In genomic region chr1:51507436-51507835, GRCm38 (mm10) we compare ENCODE assay signal across 26 mouse cellular contexts. TPM values are rescaled to one million over a fixed set of nuclear protein-coding genes. Genes with fewer than 3 reads are reported as not detected.
DNase-seq lines count a peak whose midpoint lies in the region; ATAC-seq and TF ChIP-seq lines count a peak whose summit lies in the region.
"Had no signal": no experiment of that assay in that cellular context is flagged by ENCODE, and none has a peak within 500 bp of the region (broad histone marks: within the 10 kb centered on the region; RNA-seq: fewer than 3 reads in every experiment).

No protein-coding gene starts in this region.

- no peak overlapping the region for H3K4me2 ChIP-seq in heart, postnatal 0 days (ENCODE audit: low read depth, low read length)
- no peak overlapping the region for H3K4me2 ChIP-seq in kidney, embryonic 16.5 days (replicated peaks; ENCODE audit: low read depth, low read length)
- no peak overlapping the region for H3K4me2 ChIP-seq in midbrain, embryonic 11.5 days
- H3K4me2 ChIP-seq: hindbrain, embryonic 13.5 days; limb, embryonic 15.5 days; midbrain, embryonic 15.5 days; neural tube, embryonic 12.5 days had no signal

- H3K9ac ChIP-seq in heart, postnatal 0 days (replicated peaks; ENCODE audit: low read depth, low read length), result no peak overlapping the region
- no peak overlapping the region for H3K9ac ChIP-seq in kidney, embryonic 16.5 days (replicated peaks; ENCODE audit: low read length)
- H3K9ac ChIP-seq in midbrain, embryonic 11.5 days (ENCODE audit: low read length), result no peak overlapping the region
- H3K9ac ChIP-seq: hindbrain, embryonic 13.5 days; limb, embryonic 15.5 days; midbrain, embryonic 15.5 days; neural tube, embryonic 12.5 days had no signal

- no peak for DNase-seq in heart, embryonic 10.5 days (ENCODE audit: low spot score)
- no peak for DNase-seq in heart, postnatal 25 days (ENCODE audit: low spot score)
- DNase-seq in heart, postnatal 0 days (ENCODE audit: low spot score), result no peak
- DNase-seq in heart, postnatal 10 days, result no peak
- peak; percentile 31 to 63 for DNase-seq in kidney, postnatal 25 days
- DNase-seq in midbrain, embryonic 11.5 days (ENCODE audit: low spot score, missing footprints), result no peak
- DNase-seq in layer of hippocampus, postnatal 36 days, result no peak
- DNase-seq: adrenal gland, adult 2 months; cerebellum, adult 11-12 months; gastrocnemius, postnatal 14 days; heart, adult 2 months; left cerebral cortex, postnatal 4 days; lung, postnatal 4 days; right cerebral cortex, postnatal 14 days; spleen, adult 18-20 months had no signal

- ATAC-seq in heart, postnatal 0 days (ENCODE audit: insufficient read depth, low read depth), result no peak
- no peak for ATAC-seq in kidney, embryonic 16.5 days (ENCODE audit: low FRiP score, low TSS enrichment)
- no peak for ATAC-seq in midbrain, embryonic 11.5 days (ENCODE audit: low FRiP score)
- ATAC-seq: CD4-positive, CD25-positive, alpha-beta regulatory T cell, adult 4 months; forebrain, embryonic 16.5 days; inflammation-experienced regulatory T-cells, adult 6 months; midbrain, embryonic 15.5 days; Patski had no signal

- intact Hi-C loops in heart, postnatal 25 days (cut with DNase I), result no loop called here
- intact Hi-C loops in heart, postnatal 10 days (cut with DNase I), result no loop called here

- 75% methylated on average over 5 of the region's 5 CpGs for WGBS in heart, embryonic 10.5 days
- 70% methylated on average over 5 of the region's 5 CpGs for WGBS in heart, postnatal 0 days
- WGBS in kidney, embryonic 16.5 days, result 91% methylated on average over 5 of the region's 5 CpGs
- 84% methylated on average over 5 of the region's 5 CpGs for WGBS in midbrain, embryonic 11.5 days

- H3K4me1 ChIP-seq in heart, embryonic 10.5 days, result peaks cover 34% of the 10 kb centered on the region
- H3K4me1 ChIP-seq in heart, postnatal 0 days (ENCODE audit: control insufficient read depth, insufficient read depth), result peaks cover 17% of the 10 kb centered on the region
- H3K4me1 ChIP-seq in kidney, embryonic 16.5 days (ENCODE audit: insufficient read depth, low read length), result peaks cover 11% of the 10 kb centered on the region
- no peaks in the 10 kb centered on the region for H3K4me1 ChIP-seq in midbrain, embryonic 11.5 days (ENCODE audit: control insufficient read depth, insufficient read depth, low read length)
- H3K4me1 ChIP-seq: hindbrain, embryonic 13.5 days; limb, embryonic 15.5 days; midbrain, embryonic 15.5 days; neural tube, embryonic 12.5 days had no signal

- no peaks in the 10 kb centered on the region for H3K9me3 ChIP-seq in heart, embryonic 10.5 days
- no peaks in the 10 kb centered on the region for H3K9me3 ChIP-seq in heart, postnatal 0 days (replicated peaks; ENCODE audit: control insufficient read depth, low read length)
- no peaks in the 10 kb centered on the region for H3K9me3 ChIP-seq in kidney, embryonic 16.5 days (ENCODE audit: low read length)
- no peaks in the 10 kb centered on the region for H3K9me3 ChIP-seq in midbrain, embryonic 11.5 days (ENCODE audit: control insufficient read depth, low read length)
- H3K9me3 ChIP-seq: embryonic facial prominence, embryonic 10.5 days; forebrain, embryonic 10.5 days; hindbrain, embryonic 13.5 days; limb, embryonic 15.5 days; midbrain, embryonic 15.5 days; neural tube, embryonic 12.5 days had no signal

- no peak for TF ChIP-seq CTCF in heart, postnatal 0 days (IDR thresholded peaks at IDR 0.05; ENCODE audit: low read depth)

- no peak overlapping the region for H3K4me3 ChIP-seq in heart, embryonic 10.5 days
- H3K4me3 ChIP-seq in heart, postnatal 0 days (ENCODE audit: low read depth, low read length), result no peak overlapping the region
- no peak overlapping the region for H3K4me3 ChIP-seq in kidney, embryonic 16.5 days (ENCODE audit: low read length)
- no peak overlapping the region for H3K4me3 ChIP-seq in midbrain, embryonic 11.5 days (ENCODE audit: low read depth, low read length)
- H3K4me3 ChIP-seq: embryonic facial prominence, embryonic 10.5 days; forebrain, embryonic 10.5 days; heart, adult 2 months; hindbrain, embryonic 13.5 days; limb, embryonic 15.5 days; midbrain, embryonic 15.5 days; neural tube, embryonic 12.5 days had no signal

- TF ChIP-seq EP300 in heart, postnatal 0 days (IDR thresholded peaks at IDR 0.05; ENCODE audit: low read depth), result no peak

- H3K27ac ChIP-seq in heart, embryonic 10.5 days, result peak overlapping the region; percentile 47; the same call in 1 of the 2 replicates
- peak overlapping the region; percentile 57 for H3K27ac ChIP-seq in heart, postnatal 0 days (ENCODE audit: low read depth)
- no peak overlapping the region for H3K27ac ChIP-seq in kidney, embryonic 16.5 days (ENCODE audit: low read length)
- H3K27ac ChIP-seq in midbrain, embryonic 11.5 days (ENCODE audit: low read depth, low read length), result no peak overlapping the region
- H3K27ac ChIP-seq: embryonic facial prominence, embryonic 10.5 days; forebrain, embryonic 10.5 days; heart, adult 2 months; hindbrain, embryonic 13.5 days; limb, embryonic 15.5 days; midbrain, embryonic 15.5 days; neural tube, embryonic 12.5 days had no signal

- no peaks in the 10 kb centered on the region for H3K36me3 ChIP-seq in heart, embryonic 10.5 days
- no peaks in the 10 kb centered on the region for H3K36me3 ChIP-seq in heart, postnatal 0 days (replicated peaks; ENCODE audit: control insufficient read depth, insufficient read depth, low read length)
- no peaks in the 10 kb centered on the region for H3K36me3 ChIP-seq in kidney, embryonic 16.5 days (ENCODE audit: insufficient read depth, low read length)
- no peaks in the 10 kb centered on the region for H3K36me3 ChIP-seq in midbrain, embryonic 11.5 days (ENCODE audit: control insufficient read depth, insufficient read depth, low read length)
- H3K36me3 ChIP-seq: embryonic facial prominence, embryonic 10.5 days; forebrain, embryonic 10.5 days; hindbrain, embryonic 13.5 days; limb, embryonic 15.5 days; midbrain, embryonic 15.5 days; neural tube, embryonic 12.5 days had no signal

- no peaks in the 10 kb centered on the region for H3K27me3 ChIP-seq in heart, embryonic 10.5 days (ENCODE audit: insufficient read depth, poor library complexity, severe bottlenecking)
- H3K27me3 ChIP-seq in heart, postnatal 0 days (ENCODE audit: control insufficient read depth, insufficient read depth, low read length), result no peaks in the 10 kb centered on the region
- H3K27me3 ChIP-seq in kidney, embryonic 16.5 days (ENCODE audit: insufficient read depth, low read length), result no peaks in the 10 kb centered on the region
- H3K27me3 ChIP-seq in midbrain, embryonic 11.5 days (ENCODE audit: control insufficient read depth, insufficient read depth, low read length), result no peaks in the 10 kb centered on the region
- H3K27me3 ChIP-seq: hindbrain, embryonic 13.5 days; limb, embryonic 15.5 days; midbrain, embryonic 15.5 days; neural tube, embryonic 12.5 days; Patski had no signal

RNA-seq across cellular contexts. Expression of gene Nabp1, which starts 29.2 kb away (rescaled TPM):
- polyA plus RNA-seq in heart, embryonic 10.5 days (2016; fragmentation: Nextera tagmentation; extraction: Ambion mirVana), result 18.8 and 21.5 TPM in 2 replicates
- total RNA-seq in heart, postnatal 25 days (2021), result 10 to 100 TPM; 33.6 to 37.4 TPM
- 28.9 and 38.3 TPM in 2 replicates for total RNA-seq in heart, postnatal 0 days (2014; rRNA removed; ENCODE audit: low replicate concordance)
- 26.6 and 28.1 TPM in 2 replicates for polyA plus RNA-seq in heart, postnatal 0 days (2015; fragmentation: Nextera tagmentation; extraction: Ambion mirVana)
- total RNA-seq in heart, postnatal 10 days (2021), result 10 to 100 TPM; 33.1 to 36.1 TPM
- 26.0 and 29.3 TPM in 2 replicates for polyA plus RNA-seq in kidney, embryonic 16.5 days (2015; fragmentation: Nextera tagmentation; extraction: Ambion mirVana)
- 8.1 and 9.0 TPM in 2 replicates for polyA plus RNA-seq in midbrain, embryonic 11.5 days (2014; fragmentation: Nextera tagmentation; extraction: Ambion mirVana)
- 10 to 100 TPM; 18.8 to 20.3 TPM for total RNA-seq in layer of hippocampus, postnatal 36 days (2021)

Comparison
In these comparisons a context has a peak if more than half of its experiments do, and no peak if none do; other contexts are left out.
1. DNase-seq: peak in kidney, postnatal 25 days (2 of 2); none in heart, embryonic 10.5 days (single experiment), heart, postnatal 25 days (single experiment), heart, postnatal 0 days (single experiment), heart, postnatal 10 days (0 of 2), midbrain, embryonic 11.5 days (single experiment) and layer of hippocampus, postnatal 36 days (0 of 2).
2. H3K27ac ChIP-seq: peak in heart, embryonic 10.5 days (single experiment) and heart, postnatal 0 days (single experiment); none in kidney, embryonic 16.5 days (single experiment) and midbrain, embryonic 11.5 days (single experiment).